Mouse (Mus musculus) brain, embryonic 14.5 days (tissue): Measurements from ENCODE around the gene Lrp4. TPM values are rescaled to one million over a fixed set of nuclear protein-coding genes. Genes with fewer than 3 reads are reported as not detected.
A peak's percentile ranks its signal among the peaks of the same experiment; 100 is the strongest.

Source experiments
- DNase-seq: peaks from one replicate; pipeline ENCODE4 v3.0.0-alpha.2; 2011; ENCODE audit warnings: low read depth
- CTCF ChIP-seq: fragments of 200-500 bp; IDR thresholded peaks from 2 replicates; pipeline ENCODE4 v1.5.1; 2012; ENCODE audit warnings: inconsistent platforms, mild to moderate bottlenecking, moderate library complexity, borderline replicate concordance; ENCODE audit not compliant: insufficient read depth, insufficient read length; ENCODE audit errors: extremely low read depth
- POLR2A ChIP-seq: fragments of 200-500 bp; IDR thresholded peaks from 2 replicates; pipeline ENCODE4 v1.6.1; 2012; ENCODE audit warnings: mild to moderate bottlenecking, inconsistent platforms, borderline replicate concordance; ENCODE audit not compliant: poor library complexity, insufficient read depth, insufficient read length, severe bottlenecking; ENCODE audit errors: extremely low read depth
- polyA plus RNA-seq: library from polyadenylated mRNA; depleted of rRNA; stranded (reverse); fragments of >200 nt; gene quantifications from 2 replicates; pipeline ENCODE4 v1.2.3, GENCODE M21; 2012

Lrp4 gene
- polyA plus RNA-seq, 1 experiment = 12.4 TPM

- no peak for DNase-seq
- TF ChIP-seq POLR2A (no peak), CTCF (no peak)
Measured at GRCm38 (mm10) chr2:91454434-91454833, 2.9 kb upstream of the Lrp4 start.

- DNase-seq = peak; percentile 89
- TF ChIP-seq CTCF (peak; percentile 69; the same call in 1 of the 2 replicates), POLR2A (no peak)
Measured at GRCm38 (mm10) chr2:91455826-91456225, 1.5 kb upstream of the Lrp4 start.

GRCm38 (mm10) chr2:91456491-91457100 is 715 bp upstream of the Lrp4 start:
- TF ChIP-seq CTCF = no peak
- no peak for TF ChIP-seq POLR2A
- DNase-seq = no peak

GRCm38 (mm10) chr2:91457656-91458251 is 443 bp downstream of the Lrp4 start:
- peak; percentile 63 for DNase-seq
- TF ChIP-seq POLR2A = no peak
- TF ChIP-seq CTCF = no peak

- DNase-seq = peak; percentile 84
- TF ChIP-seq POLR2A = no peak
- no peak for TF ChIP-seq CTCF
Measured at GRCm38 (mm10) chr2:91458252-91458672, 951 bp downstream of the Lrp4 start.

GRCm38 (mm10) chr2:91458673-91459391 is 1.5 kb downstream of the Lrp4 start:
- DNase-seq = peak; percentile 80
- no peak for TF ChIP-seq POLR2A
- peak; percentile 29; the same call in 1 of the 2 replicates for TF ChIP-seq CTCF

- no peak for DNase-seq
- TF ChIP-seq POLR2A (no peak), CTCF (no peak)
Measured at GRCm38 (mm10) chr2:91460076-91460475, 2.8 kb downstream of the Lrp4 start.

- TF ChIP-seq POLR2A (no peak), CTCF (no peak)
- no peak for DNase-seq
Measured at GRCm38 (mm10) chr2:91460771-91461170, 3.5 kb downstream of the Lrp4 start.

- TF ChIP-seq POLR2A (no peak), CTCF (no peak)
- no peak for DNase-seq
Measured at GRCm38 (mm10) chr2:91461341-91461740, 4.0 kb downstream of the Lrp4 start.

- no peak for TF ChIP-seq POLR2A
- no peak for TF ChIP-seq CTCF
- peak; percentile 31 for DNase-seq
Measured at GRCm38 (mm10) chr2:91462196-91462595, 4.9 kb downstream of the Lrp4 start.

GRCm38 (mm10) chr2:91462681-91463080 is 5.4 kb downstream of the Lrp4 start:
- no peak for TF ChIP-seq CTCF
- no peak for TF ChIP-seq POLR2A
- DNase-seq = peak; percentile 66
